Mouse (Mus musculus) hematopoietic stem cell, adult 5-6 weeks (primary cell): Measurements from ENCODE around the gene Ceacam18. TPM values are rescaled to one million over a fixed set of nuclear protein-coding genes. Genes with fewer than 3 reads are reported as not detected.

Experiments
- total RNA-seq: library from RNA; stranded (forward); fragments of 172-1452, 232-1000 nt; gene quantifications from 2 replicates; pipeline ENCODE4 v1.2.3, GENCODE M21; 2017

The Ceacam18 gene
- total RNA-seq, 1 experiment from 2014 or later: not detected

Other genes with a start within 250 kb of the Ceacam18 start
- 3.0 and 6.3 TPM in 2 replicates for gene Siglecg, start 226.5 kb upstream of the Ceacam18 start, total RNA-seq
- not detected in 2 replicates for gene Lim2, start 207.0 kb upstream of the Ceacam18 start, total RNA-seq
- gene Nkg7, start 197.6 kb upstream of the Ceacam18 start, total RNA-seq: 94.2 and 115 TPM in 2 replicates
- gene Cldnd2, start 193.9 kb upstream of the Ceacam18 start, total RNA-seq: not detected in 2 replicates
- 316 and 319 TPM in 2 replicates for gene Etfb, start 190.6 kb upstream of the Ceacam18 start, total RNA-seq
- gene Gm45233, start 190.6 kb upstream of the Ceacam18 start, total RNA-seq: 2.5 TPM in 1 of 2 replicates, not detected in the other
- 5.0 and 5.1 TPM in 2 replicates for gene Vsig10l, start 171.6 kb upstream of the Ceacam18 start, total RNA-seq
- not detected in 2 replicates for gene Iglon5, start 144.6 kb upstream of the Ceacam18 start, total RNA-seq
- not detected in 2 replicates for gene 4931406B18Rik, start 128.8 kb upstream of the Ceacam18 start, total RNA-seq
- 26.9 and 29.0 TPM in 2 replicates for gene Cd33, start 90.3 kb upstream of the Ceacam18 start, total RNA-seq
- 6.1 and 6.6 TPM in 2 replicates for gene Zfp658, start 72.5 kb upstream of the Ceacam18 start, total RNA-seq
- 10.9 and 15.6 TPM in 2 replicates for gene Zfp719, start 55.1 kb upstream of the Ceacam18 start, total RNA-seq
- gene Zfp819, start 27.5 kb upstream of the Ceacam18 start, total RNA-seq: not detected in 2 replicates
- gene Siglece, start 25.5 kb downstream of the Ceacam18 start, total RNA-seq: 1.7 and 4.1 TPM in 2 replicates
- 6.3 and 9.8 TPM in 2 replicates for gene Ctu1, start 37.3 kb downstream of the Ceacam18 start, total RNA-seq
- gene Klk14, start 55.7 kb downstream of the Ceacam18 start, total RNA-seq: not detected in 2 replicates
- not detected in 2 replicates for gene Klk13, start 77.9 kb downstream of the Ceacam18 start, total RNA-seq
- not detected in 2 replicates for gene Klk12, start 134.2 kb downstream of the Ceacam18 start, total RNA-seq
- gene Klk11, start 139.9 kb downstream of the Ceacam18 start, total RNA-seq: not detected in 2 replicates
- gene Klk10, start 146.3 kb downstream of the Ceacam18 start, total RNA-seq: not detected in 2 replicates
- gene Klk9, start 157.2 kb downstream of the Ceacam18 start, total RNA-seq: not detected in 2 replicates
- 45.1 and 49.5 TPM in 2 replicates for gene Klk8, start 162.9 kb downstream of the Ceacam18 start, total RNA-seq
- 0.10 TPM in 1 of 2 replicates, not detected in the other for gene Klk7, start 176.6 kb downstream of the Ceacam18 start, total RNA-seq
- gene Klk6, start 189.8 kb downstream of the Ceacam18 start, total RNA-seq: not detected in 2 replicates
- gene Klk5, start 207.3 kb downstream of the Ceacam18 start, total RNA-seq: not detected in 2 replicates
- not detected in 2 replicates for gene Klk4, start 246.5 kb downstream of the Ceacam18 start, total RNA-seq